Mouse (Mus musculus) CH12.LX (cell line): ENCODE results near the gene Dgcr8. TPM values are rescaled to one million over a fixed set of nuclear protein-coding genes. Genes with fewer than 3 reads are reported as not detected.
A peak's percentile ranks its signal among the peaks of the same experiment; 100 is the strongest.

Source experiments
- DNase-seq: peaks from one replicate; pipeline ENCODE4 v3.0.0-alpha.2; 2013; ENCODE audit errors: extremely low read depth
- H3K27ac ChIP-seq: 2 replicates; pipeline ENCODE4 v1.5.1; 2012; ENCODE audit warnings: low read depth, mild to moderate bottlenecking, control low read depth, moderate library complexity; ENCODE audit not compliant: insufficient read depth
- H3K27me3 ChIP-seq: replicated peaks from 2 replicates; pipeline ENCODE3; 2012; ENCODE audit warnings: inconsistent platforms
- H3K36me3 ChIP-seq, 2 experiments: replicated peaks in 1 of 2; 2 replicates each; pipeline versions ENCODE3 to v1.6.1; 2012; ENCODE audit warnings: inconsistent platforms in 1 of 2, low read length in 1 of 2, mild to moderate bottlenecking in 1 of 2, mixed read lengths in 1 of 2, moderate library complexity in 1 of 2; ENCODE audit not compliant: control insufficient read depth in 1 of 2, insufficient read depth in 1 of 2
- H3K4me1 ChIP-seq, 2 experiments: 2 replicates each; pipeline ENCODE4 v1.6.1; 2012; ENCODE audit warnings: inconsistent platforms in 1 of 2, moderate library complexity in 1 of 2; ENCODE audit not compliant: insufficient read depth in 2 of 2, control insufficient read depth in 1 of 2
- H3K4me2 ChIP-seq: 2 replicates; pipeline ENCODE4 v1.6.1; 2012; ENCODE audit warnings: low read depth, mild to moderate bottlenecking, control low read depth; ENCODE audit not compliant: poor library complexity, insufficient read depth, severe bottlenecking
- H3K4me3 ChIP-seq, 3 experiments: fragments of 150-350 bp in 1 of 3; sonication (generic) in 1 of 3; replicated peaks in 1 of 3; 2 replicates each; pipeline versions ENCODE3 to v1.5.1; 2011 to 2012; ENCODE audit warnings: low read depth in 2 of 3, low read length in 2 of 3, mild to moderate bottlenecking in 2 of 3, moderate library complexity in 2 of 3, control low read depth in 1 of 3, improper control_type of control experiment in 1 of 3, inconsistent platforms in 1 of 3, mixed read lengths in 1 of 3; ENCODE audit not compliant: poor library complexity in 1 of 3
- H3K79me2 ChIP-seq: replicated peaks from 2 replicates; pipeline ENCODE4 v1.6.1; 2012; ENCODE audit warnings: mild to moderate bottlenecking, moderate library complexity; ENCODE audit not compliant: control insufficient read depth, poor library complexity, insufficient read depth, severe bottlenecking; ENCODE audit errors: extremely low read depth
- H3K9ac ChIP-seq: 2 replicates; pipeline ENCODE4 v1.6.1; 2012; ENCODE audit warnings: low read depth, mild to moderate bottlenecking, control low read depth, moderate library complexity; ENCODE audit not compliant: insufficient read depth
- H3K9me3 ChIP-seq: replicated peaks from 2 replicates; pipeline ENCODE3; 2012; ENCODE audit warnings: low read length, inconsistent platforms, mixed read lengths
- BHLHE40 ChIP-seq: IDR thresholded peaks from 2 replicates; pipeline ENCODE4 v1.6.1; 2011; ENCODE audit warnings: mild to moderate bottlenecking, low read depth, low read length, improper control_type of control experiment
- CHD1 ChIP-seq: IDR thresholded peaks from 2 replicates; pipeline ENCODE4 v1.6.1; 2012; ENCODE audit warnings: low read depth, low read length, improper control_type of control experiment, inconsistent platforms
- CHD2 ChIP-seq: IDR thresholded peaks from 2 replicates; pipeline ENCODE4 v1.6.1; 2011; ENCODE audit warnings: low read length, improper control_type of control experiment
- CTCF ChIP-seq, 2 experiments: IDR thresholded peaks in 1 of 2; conservative IDR thresholded peaks in 1 of 2; 2 replicates each; pipeline ENCODE4 v1.5.1; 2011 to 2012; ENCODE audit warnings: low read depth in 2 of 2, low read length in 2 of 2, improper control_type of control experiment in 1 of 2, inconsistent platforms in 1 of 2, mild to moderate bottlenecking in 1 of 2, moderate library complexity in 1 of 2
- E2F4 ChIP-seq: IDR thresholded peaks from 2 replicates; pipeline ENCODE4 v1.6.1; 2011; ENCODE audit warnings: low read depth, low read length, improper control_type of control experiment; ENCODE audit not compliant: insufficient replicate concordance
- EP300 ChIP-seq: IDR thresholded peaks from 2 replicates; pipeline ENCODE4 v1.6.1; 2011; ENCODE audit warnings: low read length, improper control_type of control experiment
- ETS1 ChIP-seq: conservative IDR thresholded peaks from 2 replicates; pipeline ENCODE4 v1.6.1; 2012; ENCODE audit warnings: low read depth, mild to moderate bottlenecking, inconsistent platforms, low read length, improper control_type of control experiment, moderate library complexity
- IRF4 ChIP-seq: IDR thresholded peaks from 2 replicates; pipeline ENCODE4 v1.6.1; 2014; ENCODE audit warnings: low read depth, mild to moderate bottlenecking, inconsistent platforms, low read length, improper control_type of control experiment
- JUN ChIP-seq: IDR thresholded peaks from 2 replicates; pipeline ENCODE4 v1.6.1; 2011; ENCODE audit warnings: low read depth, mild to moderate bottlenecking, low read length, improper control_type of control experiment, moderate library complexity; ENCODE audit not compliant: insufficient read depth
- JUND ChIP-seq: conservative IDR thresholded peaks from 2 replicates; pipeline ENCODE4 v1.6.1; 2011; ENCODE audit warnings: low read depth, low read length, improper control_type of control experiment
- KAT2A ChIP-seq: IDR thresholded peaks from 2 replicates; pipeline ENCODE4 v1.6.1; 2012; ENCODE audit warnings: low read length, improper control_type of control experiment, inconsistent platforms; ENCODE audit not compliant: insufficient replicate concordance
- MAX ChIP-seq: IDR thresholded peaks from 2 replicates; pipeline ENCODE4 v1.6.1; 2011; ENCODE audit warnings: low read length, improper control_type of control experiment
- MAZ ChIP-seq: IDR thresholded peaks from 2 replicates; pipeline ENCODE4 v1.6.1; 2012; ENCODE audit warnings: low read depth, mild to moderate bottlenecking, inconsistent platforms, low read length, improper control_type of control experiment, moderate library complexity
- MEF2A ChIP-seq: IDR thresholded peaks from 2 replicates; pipeline ENCODE4 v1.6.1; 2014; ENCODE audit warnings: low read depth, mild to moderate bottlenecking, inconsistent platforms, low read length, improper control_type of control experiment, borderline replicate concordance
- MXI1 ChIP-seq: IDR thresholded peaks from 2 replicates; pipeline ENCODE4 v1.6.1; 2011; ENCODE audit warnings: mild to moderate bottlenecking, low read depth, low read length, improper control_type of control experiment
- MYC ChIP-seq: IDR thresholded peaks from 2 replicates; pipeline ENCODE4 v1.6.1; 2011; ENCODE audit warnings: low read depth, mild to moderate bottlenecking, improper control_type of control experiment, low read length
- NELFE ChIP-seq: IDR thresholded peaks from 2 replicates; pipeline ENCODE4 v1.6.1; 2011; ENCODE audit warnings: low read depth, low read length, improper control_type of control experiment
- NRF1 ChIP-seq: IDR thresholded peaks from 2 replicates; pipeline ENCODE4 v1.6.1; 2014; ENCODE audit warnings: low read depth, mild to moderate bottlenecking, inconsistent platforms, low read length, improper control_type of control experiment, moderate library complexity
- PAX5 ChIP-seq: IDR thresholded peaks from 2 replicates; pipeline ENCODE4 v1.6.1; 2012; ENCODE audit warnings: low read length, inconsistent platforms, mixed read lengths
- POLR2A ChIP-seq: IDR thresholded peaks from 2 replicates; pipeline ENCODE4 v1.6.1; 2011; ENCODE audit warnings: low read depth, mild to moderate bottlenecking, improper control_type of control experiment, low read length
- RAD21 ChIP-seq: IDR thresholded peaks from 2 replicates; pipeline ENCODE4 v1.6.1; 2011; ENCODE audit warnings: low read depth, mild to moderate bottlenecking, low read length, improper control_type of control experiment, moderate library complexity
- SIN3A ChIP-seq: IDR thresholded peaks from 2 replicates; pipeline ENCODE4 v1.6.1; 2012; ENCODE audit warnings: low read length, improper control_type of control experiment, inconsistent platforms
- SMC3 ChIP-seq: IDR thresholded peaks from 2 replicates; pipeline ENCODE4 v1.6.1; 2011; ENCODE audit warnings: low read depth, low read length, improper control_type of control experiment
- TBP ChIP-seq: conservative IDR thresholded peaks from 2 replicates; pipeline ENCODE4 v1.6.1; 2011; ENCODE audit warnings: low read depth, low read length, improper control_type of control experiment
- UBTF ChIP-seq: IDR thresholded peaks from 2 replicates; pipeline ENCODE4 v1.6.1; 2012; ENCODE audit warnings: low read depth, mild to moderate bottlenecking, inconsistent platforms, low read length, improper control_type of control experiment, moderate library complexity
- USF1 ChIP-seq: IDR thresholded peaks from 2 replicates; pipeline ENCODE4 v1.6.1; 2014; ENCODE audit warnings: low read depth, mild to moderate bottlenecking, inconsistent platforms, low read length, improper control_type of control experiment
- USF2 ChIP-seq: conservative IDR thresholded peaks from 2 replicates; pipeline ENCODE4 v1.6.1; 2011; ENCODE audit warnings: low read depth, low read length, improper control_type of control experiment
- ZC3H11A ChIP-seq: IDR thresholded peaks from 2 replicates; pipeline ENCODE4 v1.6.1; 2012; ENCODE audit warnings: low read depth, mild to moderate bottlenecking, inconsistent platforms, low read length, improper control_type of control experiment
- ZKSCAN1 ChIP-seq: IDR thresholded peaks from 2 replicates; pipeline ENCODE4 v1.6.1; 2012; ENCODE audit warnings: low read depth, inconsistent platforms, low read length, improper control_type of control experiment, borderline replicate concordance
- dilution Hi-C: fragments of 300-500 bp; cut with MboI; formaldehyde crosslinking; loops from 2 replicates; pipeline ENCODE4 v1.14.3; 2020; ENCODE audit warnings: low sequenced_read_pairs; ENCODE audit not compliant: extremely low pct_unique_long_range_greater_than_20kb, extremely low pct_ligation_motif_present
- in situ Hi-C: fragments of 300-500 bp; cut with MboI; formaldehyde crosslinking; loops from 3 replicates; pipeline ENCODE4 v1.14.3; 2019; ENCODE audit warnings: low sequenced_read_pairs, low pct_ligation_motif_present, low pct_unique_long_range_greater_than_20kb, mixed read lengths
- polyA plus RNA-seq: library from polyadenylated mRNA; unstranded; fragments of >175 nt; gene quantifications from 2 replicates; pipeline ENCODE4 v1.2.1, GENCODE M21; 2012; ENCODE audit warnings: low read depth; ENCODE audit not compliant: insufficient read length
- total RNA-seq, 2 experiments: library from RNA; depleted of rRNA; stranded (reverse); fragments of 300-350 nt in 1 of 2; fragments of >200 nt in 1 of 2; gene quantifications; 2 replicates each; pipeline ENCODE4 v1.2.3; 2012 to 2014

Gene Dgcr8
- total and polyA plus RNA-seq, 3 experiments, result 29.1 to 39.9 (median 31.8) TPM

- TF ChIP-seq EP300 (no peak; the same call in 1 of the 2 replicates), MAX (peak; percentile 66), SIN3A (peak; percentile 65; the same call in 1 of the 2 replicates), ETS1 (no peak), MYC (no peak), CHD1 (no peak), TBP (no peak), SMC3 (no peak), JUN (no peak)
Observed at GRCm38 (mm10) chr16:18235389-18236065, 53.5 kb downstream of the Dgcr8 start (continued).

- no peaks in the 10 kb centered on the region for H3K27me3 ChIP-seq
- no peaks in the 10 kb centered on the region for H3K79me2 ChIP-seq
- peaks cover 19 to 59% of the 10 kb centered on the region in 2 experiments for H3K4me1 ChIP-seq
- dilution Hi-C loops (no loop called here), in situ Hi-C loops (no loop called here)
- H3K4me2 ChIP-seq, result peak within 1 kb of the TSS; percentile 45
- H3K36me3 ChIP-seq, result peaks cover 18 to 45% of the 10 kb centered on the region in 2 experiments
- H3K27ac ChIP-seq, result no peak within 1 kb of the TSS
- DNase-seq, result no peak
- H3K9me3 ChIP-seq, result no peaks in the 10 kb centered on the region
- TF ChIP-seq POLR2A (peak; percentile 63; the same call in 1 of the 2 replicates), UBTF (peak; percentile 63; the same call in 1 of the 2 replicates), E2F4 (no peak), ZC3H11A (no peak), IRF4 (no peak), CHD2 (no peak), ZKSCAN1 (no peak), CTCF (conservative IDR thresholded peaks at IDR 0.05 in 1 of 2, IDR thresholded peaks at IDR 0.05 in 1 of 2; ENCODE audit: low read depth in 2 of 2, low read length in 2 of 2) (no peak), BHLHE40 (peak; percentile 66), PAX5 (no peak), EP300 (no peak), TBP (0 out of 2 replicates have a peak, but pooled peaks have one; percentile 6), MEF2A (no peak), NELFE (no peak), JUND (no peak), MYC (no peak), MAZ (0 out of 2 replicates have a peak, but pooled peaks have one; percentile 13), MXI1 (peak; percentile 56; the same call in 1 of the 2 replicates), RAD21 (no peak), KAT2A (no peak), USF2 (no peak), NRF1 (peak; percentile 81), USF1 (no peak), SIN3A (no peak), SMC3 (no peak)
- TF ChIP-seq, all 38 proteins: peak for 7
- Histone ChIP-seq H3K4me3 (peak within 1 kb of the TSS; percentile 61 to 79 (median 69)), H3K9ac (peak within 1 kb of the TSS; percentile 84)
Observed at GRCm38 (mm10) chr16:18234671-18235388, 54.2 kb downstream of the Dgcr8 start, which contains the start of gene Zdhhc8. Gene Zdhhc8, minus strand, starts transcription at chr16:18235136.
